Mouse (Mus musculus) small intestine, adult 2 months (tissue): ENCODE results near the gene Rhobtb1.

Experiments used
- CTCF ChIP-seq: fragments of 200-500 bp; IDR thresholded peaks from 2 replicates; pipeline ENCODE4 v1.5.1; 2012; ENCODE audit warnings: low read depth, mild to moderate bottlenecking, control low read depth, inconsistent platforms, low read length, moderate library complexity, mixed read lengths; ENCODE audit not compliant: insufficient replicate concordance, insufficient read length; ENCODE audit errors: extremely low read depth
- POLR2A ChIP-seq: fragments of 200-500 bp; IDR thresholded peaks from 2 replicates; pipeline ENCODE4 v1.6.1; 2012; ENCODE audit warnings: low read depth, mild to moderate bottlenecking, control low read depth, inconsistent platforms, low read length, moderate library complexity

DNA sequence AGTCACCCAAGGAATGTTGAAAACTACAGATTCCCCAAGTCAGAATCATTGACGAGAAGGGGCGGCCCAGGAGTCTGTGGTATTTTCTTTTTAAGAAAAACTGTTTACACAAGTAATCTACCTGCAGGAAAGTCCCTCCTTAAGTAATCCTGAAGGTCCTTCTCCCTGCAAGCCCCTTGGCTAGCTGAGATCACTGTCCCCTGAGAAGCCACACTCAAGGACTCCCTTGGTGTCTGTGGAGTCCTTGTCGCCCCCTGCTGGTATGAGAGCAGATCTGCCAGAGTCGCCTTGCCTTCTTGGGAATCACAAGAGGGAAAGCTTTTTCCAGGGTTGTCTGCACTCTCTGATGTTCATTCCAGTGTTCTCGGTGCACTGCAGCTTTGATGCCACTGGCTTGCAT is 155.8 kb downstream of the Rhobtb1 start:
- TF ChIP-seq CTCF (peak; percentile 92; the same call in 1 of the 2 replicates), POLR2A (no peak)
